Mouse (Mus musculus) G1E-ER4 (cell line): ENCODE measurements around the gene Rsc1a1. TPM values are rescaled to one million over a fixed set of nuclear protein-coding genes. Genes with fewer than 3 reads are reported as not detected.

Experiments used
- GATA1 ChIP-seq: IDR thresholded peaks from one replicate; pipeline ENCODE4 v1.8.0; 2012; ENCODE audit warnings: low read length, inconsistent platforms
- polyA plus RNA-seq: library from polyadenylated mRNA; stranded (reverse); fragments of >175 nt; gene quantifications from 2 replicates; pipeline ENCODE4 v1.2.3, GENCODE M21; 2012

Gene Rsc1a1
- polyA plus RNA-seq, 1 experiment = not detected

GRCm38 (mm10) chr4:141664799-141665198, 20.6 kb downstream of the Rsc1a1 start, which contains the start of gene Plekhm2:
TSS of gene Plekhm2 (minus strand) at chr4:141664899.
- no peak for TF ChIP-seq GATA1

DNA sequence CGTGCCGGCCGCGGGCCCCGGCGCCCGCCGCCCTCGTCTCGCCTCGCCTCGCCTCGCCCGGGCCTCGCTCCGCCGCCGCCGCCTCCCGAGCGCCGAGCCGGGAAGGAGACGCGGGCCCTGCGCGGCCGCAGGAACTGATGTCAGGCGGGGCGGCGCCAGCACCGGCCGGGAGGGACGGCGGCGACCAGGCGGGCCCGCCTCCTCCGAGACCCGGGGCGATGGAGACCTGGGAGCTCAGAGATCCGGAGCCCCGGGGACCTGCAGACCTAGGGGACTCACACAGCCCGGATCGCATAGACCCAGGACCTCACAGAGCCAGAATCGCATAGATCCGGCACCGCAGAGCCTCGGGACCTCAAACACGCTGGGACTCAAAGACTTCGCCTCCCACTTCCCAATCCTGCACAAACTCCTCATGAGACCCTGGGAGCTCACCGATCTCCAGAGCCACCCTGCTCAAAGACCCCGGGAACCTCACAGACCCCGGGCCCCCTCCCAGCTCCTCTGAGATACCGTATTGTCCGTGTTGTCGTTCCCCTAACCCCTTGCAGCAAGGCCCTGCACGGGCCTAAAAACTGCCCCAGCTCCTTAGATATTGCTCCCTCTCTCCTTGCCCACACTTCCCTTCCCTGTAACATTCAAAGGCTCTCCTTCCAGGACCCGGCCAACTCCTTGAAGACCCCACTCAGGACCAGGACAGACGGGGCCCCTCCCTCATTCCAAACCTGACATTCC, 21.2 kb downstream of the Rsc1a1 start:
- TF ChIP-seq GATA1 = no peak

DNA sequence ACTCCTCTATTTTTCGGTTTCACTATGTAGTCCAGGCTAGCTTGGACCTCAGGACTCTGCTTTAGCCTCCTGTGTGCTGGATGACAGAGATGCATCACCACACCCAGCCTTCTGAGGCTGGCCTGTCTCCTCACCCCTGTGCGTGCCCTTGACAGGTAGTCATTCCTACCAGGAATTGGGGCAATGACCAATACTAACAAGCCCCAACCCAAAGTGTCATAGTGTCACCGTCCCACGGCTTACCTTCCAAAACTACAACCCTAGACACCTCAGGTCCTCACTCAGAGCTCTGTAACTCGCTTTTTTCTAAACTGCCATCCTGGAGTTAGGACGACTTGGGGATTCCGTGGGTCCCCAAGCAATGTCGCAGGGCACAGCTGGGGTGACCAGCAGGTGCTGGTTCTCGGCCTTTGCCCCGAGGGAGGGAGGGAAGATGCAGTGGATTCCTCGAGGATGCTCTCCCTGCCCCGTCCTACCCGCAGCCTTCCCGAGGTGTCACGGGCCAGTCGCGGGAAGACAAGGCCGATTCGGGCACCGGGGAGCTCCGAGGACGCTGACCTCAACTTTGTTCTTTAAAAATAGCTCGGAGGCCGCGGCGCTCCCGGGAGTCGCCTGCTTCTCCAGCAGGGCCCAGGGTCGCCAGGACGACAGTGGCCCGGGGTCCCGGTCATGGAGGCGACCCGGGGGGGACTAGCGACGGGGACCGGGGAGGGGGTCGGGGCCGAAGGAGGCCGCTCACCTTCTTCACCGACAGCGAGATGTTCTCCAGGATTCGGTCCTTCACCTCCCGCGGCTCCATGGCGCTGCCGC, 22.1 kb downstream of the Rsc1a1 start:
- TF ChIP-seq GATA1 = no peak

GRCm38 (mm10) chr4:141660884-141661283, 24.5 kb downstream of the Rsc1a1 start:
- no peak for TF ChIP-seq GATA1

DNA sequence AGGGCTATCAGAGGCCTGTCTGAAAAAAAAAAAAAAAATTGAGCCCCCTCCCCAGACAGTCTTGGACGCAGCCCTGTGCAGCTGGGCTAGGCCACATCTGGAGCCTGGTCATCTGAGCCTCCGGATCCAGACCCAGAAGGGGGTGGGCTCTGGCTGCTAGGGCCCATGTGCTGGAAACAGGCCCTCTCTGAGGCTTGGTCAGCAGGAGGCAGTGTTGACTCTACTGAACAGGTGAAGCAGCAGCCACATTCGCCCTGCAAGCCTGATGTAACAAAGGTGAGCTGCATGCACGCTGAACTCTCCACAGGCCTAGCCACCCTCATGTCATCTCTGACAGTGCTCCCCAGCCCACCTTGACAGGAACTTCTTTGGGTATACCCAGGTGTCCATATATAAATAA, 25.7 kb downstream of the Rsc1a1 start:
- no peak for TF ChIP-seq GATA1

DNA sequence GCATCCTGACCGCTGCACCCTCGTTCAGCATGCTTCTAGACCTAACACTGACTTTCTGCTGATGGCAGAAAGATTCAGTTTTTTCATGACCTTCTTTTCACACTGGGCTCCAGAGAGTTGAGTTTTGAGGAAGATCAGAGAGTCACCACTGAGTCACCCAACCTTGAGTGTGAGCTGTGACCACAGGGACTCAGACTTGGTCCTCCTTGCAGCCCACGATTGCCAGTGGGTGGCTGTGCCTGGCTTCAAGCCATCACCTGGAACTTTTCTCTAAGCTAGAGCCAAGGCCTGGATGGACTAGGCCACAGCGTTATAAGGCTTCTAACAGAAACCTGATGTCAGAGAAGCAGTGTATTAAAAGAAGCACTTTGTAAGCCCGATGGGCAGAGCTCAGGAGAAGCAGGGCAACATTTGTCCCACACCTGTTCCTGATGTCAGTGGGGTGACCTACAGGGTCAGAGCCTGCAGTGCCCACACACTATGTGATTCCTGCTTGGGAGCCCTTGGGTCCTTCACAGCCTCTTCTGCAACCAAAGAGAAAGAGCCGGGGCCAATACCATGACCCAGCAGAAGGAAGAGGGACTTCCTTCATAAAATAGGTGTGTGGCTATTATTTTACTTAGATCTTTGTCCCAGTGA, 26.4 kb downstream of the Rsc1a1 start:
- no peak for TF ChIP-seq GATA1

DNA sequence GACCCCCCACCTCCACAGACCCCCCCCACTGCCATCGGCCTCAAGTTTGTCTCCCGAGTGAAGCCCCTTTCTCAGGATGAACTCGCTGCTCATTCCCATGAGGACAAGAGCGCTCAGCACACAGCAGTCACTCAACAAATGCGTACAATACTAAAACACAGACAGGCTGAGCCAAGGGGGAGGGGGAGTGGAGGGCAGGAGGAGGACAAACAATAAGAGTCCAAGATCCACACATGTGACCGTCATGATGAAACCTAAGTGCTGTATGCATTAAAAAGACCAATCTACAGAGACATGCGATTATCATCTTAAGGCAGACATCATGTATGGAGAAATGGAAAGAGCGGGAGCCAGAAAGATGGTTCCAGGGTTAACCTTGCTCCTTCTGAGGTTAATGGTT, 28.5 kb downstream of the Rsc1a1 start:
- no peak for TF ChIP-seq GATA1

DNA sequence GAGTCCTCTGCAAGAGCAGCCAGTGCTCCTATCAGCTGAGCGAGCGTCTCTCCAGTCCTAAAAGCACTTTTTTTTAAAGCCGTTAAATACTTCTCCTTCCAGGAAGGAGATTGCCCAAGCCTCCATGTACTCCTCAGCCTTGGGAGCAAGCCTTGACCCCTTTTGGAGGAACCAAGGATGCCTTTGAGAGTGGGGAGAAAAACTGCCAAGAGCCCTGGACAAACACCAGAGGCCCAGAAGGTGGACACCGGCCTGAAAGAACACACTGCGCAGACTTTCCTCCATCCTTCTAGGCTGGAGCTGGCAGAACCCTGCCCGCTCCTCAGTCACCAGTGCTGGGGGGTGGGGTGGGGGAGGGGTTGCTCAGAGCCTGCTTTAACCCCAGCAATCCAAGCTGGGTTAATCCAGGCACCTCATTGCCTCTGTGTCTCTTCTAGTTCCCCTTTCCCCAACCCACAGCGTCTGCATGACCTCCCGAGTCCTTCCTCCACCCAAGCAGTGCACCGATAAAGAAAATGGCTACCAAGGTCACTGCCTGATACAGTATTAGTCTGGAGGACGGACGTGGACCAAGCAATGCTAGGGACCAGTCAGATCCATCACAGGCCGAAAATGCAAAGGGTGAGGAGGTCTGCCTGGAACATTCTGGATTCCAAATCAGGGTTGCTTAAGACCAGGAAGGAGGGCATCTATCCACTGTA, 29.3 kb downstream of the Rsc1a1 start:
- TF ChIP-seq GATA1 = no peak

DNA sequence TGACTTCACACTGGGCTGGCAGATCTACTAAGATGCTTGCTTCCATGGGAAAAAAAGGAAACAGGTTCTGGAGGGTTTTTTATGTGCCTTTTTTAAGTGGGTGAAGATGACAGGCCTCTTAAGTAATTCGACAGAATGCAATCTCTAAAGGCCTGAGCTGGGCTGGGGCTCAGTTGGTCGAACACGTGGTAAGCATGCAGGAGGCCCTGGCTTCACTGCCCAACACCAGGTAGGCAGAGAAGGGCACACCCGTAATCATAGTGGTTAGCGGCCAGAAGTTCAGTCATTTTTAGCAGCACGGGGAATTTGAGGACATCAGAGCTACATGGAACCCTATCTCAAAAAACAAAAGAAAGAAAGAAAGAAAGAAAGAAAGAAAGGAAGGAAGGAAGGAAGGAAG, 30.9 kb downstream of the Rsc1a1 start:
- no peak for TF ChIP-seq GATA1

- TF ChIP-seq GATA1 = no peak
Measured at GRCm38 (mm10) chr4:141653813-141654212, 31.6 kb downstream of the Rsc1a1 start.

DNA sequence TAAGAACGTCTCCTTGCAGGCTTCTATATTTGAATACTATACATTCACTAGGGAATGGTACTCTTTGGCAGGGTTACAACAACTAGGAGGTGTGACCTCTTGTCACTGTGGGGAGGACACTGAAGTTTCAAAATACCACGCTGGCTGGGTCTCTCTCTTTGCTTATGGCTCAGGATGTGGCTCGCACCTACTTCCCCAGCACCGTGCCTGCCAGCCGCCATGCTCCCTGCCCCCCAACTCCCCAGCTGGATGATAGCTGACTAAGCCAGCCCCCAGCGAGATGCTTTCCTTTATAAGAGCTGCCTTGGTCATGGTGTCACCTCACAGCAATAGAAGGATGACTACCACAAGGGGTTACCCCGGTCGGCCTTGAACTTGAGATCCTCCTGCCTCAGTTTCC, 32.4 kb downstream of the Rsc1a1 start:
- no peak for TF ChIP-seq GATA1

- no peak for TF ChIP-seq GATA1
Measured at GRCm38 (mm10) chr4:141651944-141652343, 33.5 kb downstream of the Rsc1a1 start.

- no peak for TF ChIP-seq GATA1
Measured at GRCm38 (mm10) chr4:141651286-141651685, 34.1 kb downstream of the Rsc1a1 start.

GRCm38 (mm10) chr4:141649244-141649643, 36.2 kb downstream of the Rsc1a1 start:
- no peak for TF ChIP-seq GATA1

DNA sequence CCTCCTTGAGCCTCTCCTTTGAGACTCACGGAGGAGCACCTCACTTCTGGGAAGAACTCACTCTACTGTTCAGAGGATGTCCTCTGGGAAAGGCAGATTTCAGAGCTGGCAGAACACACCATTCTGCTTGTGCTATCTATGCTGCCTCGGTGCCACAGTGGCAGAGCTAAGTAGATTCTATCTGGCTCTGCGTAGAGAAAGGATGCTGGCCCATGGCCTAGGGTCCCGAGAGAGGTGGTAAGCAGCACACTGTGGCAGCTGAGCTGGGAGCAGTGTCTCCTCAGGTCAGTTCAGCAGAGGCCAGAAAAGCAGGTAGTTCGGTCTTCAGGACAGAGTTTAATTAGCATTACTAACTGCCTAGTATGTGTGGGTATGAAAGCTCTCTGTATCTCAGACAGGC, 37.1 kb downstream of the Rsc1a1 start:
- TF ChIP-seq GATA1 = no peak

DNA sequence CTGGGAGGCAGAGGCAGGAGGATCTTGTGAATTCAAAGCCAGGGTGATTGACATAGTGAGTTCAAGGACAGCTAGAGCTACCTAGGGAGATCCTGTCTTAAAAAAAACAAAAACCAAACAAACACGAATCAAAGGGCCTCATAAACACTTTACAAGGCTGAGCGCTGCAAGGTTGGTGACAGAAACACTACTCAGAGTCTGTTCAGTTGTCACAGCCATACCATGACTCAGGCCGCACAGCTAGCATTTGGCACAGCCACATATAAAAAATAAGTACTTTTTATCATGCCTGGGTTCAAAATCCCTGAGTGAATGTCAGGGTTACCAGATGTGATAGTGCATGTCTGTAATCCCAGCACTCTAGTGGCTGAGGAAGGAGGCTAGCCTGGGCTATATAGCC, 38.2 kb downstream of the Rsc1a1 start:
- TF ChIP-seq GATA1 = no peak
